Mouse (Mus musculus) stomach, embryonic 15.5 days (tissue): ENCODE data around the gene Tjap1. TPM values are rescaled to one million over a fixed set of nuclear protein-coding genes. Genes with fewer than 3 reads are reported as not detected.

ENCODE experiments used
- ATAC-seq: fragments of 200-750 bp; cut with Nextera tagmentation; 2 replicates; pipeline ENCODE4 v1.8.0; 2017; ENCODE audit warnings: low read depth, moderate number of reproducible peaks, moderate TSS enrichment; ENCODE audit not compliant: insufficient read depth, low FRiP score
- H3K27ac ChIP-seq: fragments of 300-500 bp; sonication (generic); 2 replicates; pipeline ENCODE4 v1.5.1; 2015; ENCODE audit warnings: mild to moderate bottlenecking, inconsistent platforms
- H3K27me3 ChIP-seq: fragments of 300-500 bp; sonication (generic); replicated peaks from 2 replicates; pipeline ENCODE4 v1.6.1; 2015; ENCODE audit warnings: inconsistent platforms
- H3K36me3 ChIP-seq: fragments of 300-500 bp; sonication (generic); 2 replicates; pipeline ENCODE4 v1.6.1; 2015; ENCODE audit warnings: inconsistent platforms
- H3K4me1 ChIP-seq: fragments of 300-500 bp; sonication (generic); 2 replicates; pipeline ENCODE4 v1.6.1; 2015; ENCODE audit warnings: inconsistent platforms
- H3K4me2 ChIP-seq: fragments of 300-500 bp; sonication (generic); 2 replicates; pipeline ENCODE4 v1.6.1; 2015; ENCODE audit warnings: mild to moderate bottlenecking, inconsistent platforms
- H3K4me3 ChIP-seq: fragments of 300-500 bp; sonication (generic); replicated peaks from 2 replicates; pipeline ENCODE4 v1.5.1; 2015; ENCODE audit warnings: inconsistent platforms
- H3K9ac ChIP-seq: fragments of 300-500 bp; sonication (generic); 2 replicates; pipeline ENCODE4 v1.6.1; 2015; ENCODE audit warnings: inconsistent platforms
- H3K9me3 ChIP-seq: fragments of 300-500 bp; sonication (generic); 2 replicates; pipeline ENCODE4 v1.6.1; 2016; ENCODE audit warnings: inconsistent platforms
- WGBS: fragments of 180-500 bp; shearing (Covaris S2); methylation state at CpG from one replicate; pipeline ENCODE4 v1.1.7; 2015; 5-methylcytosine and 5-hydroxymethylcytosine counted together
- microRNA counts: library from miRNA; unstranded; fragments of <30 nt; microRNA quantifications from one replicate; lab custom pipeline; 2016
- microRNA-seq: library from miRNA; unstranded; fragments of <30 nt; microRNA quantifications from one replicate; pipeline ENCODE4, GENCODE M21; 2016
- polyA plus RNA-seq: library from polyadenylated mRNA; unstranded; fragments of >200 nt; fragmentation: Nextera tagmentation; extraction: Ambion mirVana; gene quantifications from 2 replicates; pipeline ENCODE4 v1.2.1, GENCODE M21; 2015

Gene Tjap1
- polyA plus RNA-seq, 1 experiment from 2014 or later, result 37.2 TPM

- Histone ChIP-seq H3K4me3 (no peak overlapping the region), H3K27me3 (no peaks in the 10 kb centered on the region), H3K9ac (no peak overlapping the region), H3K36me3 (peaks cover 44% of the 10 kb centered on the region), H3K27ac (no peak overlapping the region), H3K9me3 (no peaks in the 10 kb centered on the region), H3K4me2 (no peak overlapping the region), H3K4me1 (no peaks in the 10 kb centered on the region)
- WGBS, result 83% methylated on average over 3 of the region's 3 CpGs
- ATAC-seq, result no peak
Measured at GRCm38 (mm10) chr17:46221601-46222000, 61.2 kb downstream of the Tjap1 start.

DNA sequence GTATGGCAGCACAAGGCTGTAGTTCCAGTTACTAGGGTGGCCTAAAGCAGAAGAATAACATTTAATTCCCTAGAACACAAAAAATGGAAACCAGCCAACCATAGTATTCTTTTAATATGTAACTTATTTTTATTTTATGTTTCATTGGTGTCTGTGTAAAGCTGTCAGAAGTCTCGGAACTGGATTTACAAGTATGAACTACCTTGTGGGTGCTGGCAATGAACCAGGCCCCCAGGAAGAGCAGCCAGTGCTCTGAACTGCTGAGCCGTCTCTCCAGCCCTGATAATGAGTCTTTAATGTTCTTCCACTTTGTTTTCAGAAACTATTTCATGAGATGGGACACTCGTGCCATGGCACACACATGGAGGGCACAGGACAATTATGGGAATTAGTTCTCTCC is 72.3 kb downstream of the Tjap1 start:
- 83% methylated on average over 3 of the region's 3 CpGs for WGBS
- Histone ChIP-seq H3K9ac (no peak overlapping the region), H3K36me3 (peaks cover 59% of the 10 kb centered on the region)

More for the DNA sequence above, 72.3 kb downstream of the Tjap1 start:
- H3K27me3 ChIP-seq, result no peaks in the 10 kb centered on the region
- no peak overlapping the region for H3K4me3 ChIP-seq
- no peaks in the 10 kb centered on the region for H3K9me3 ChIP-seq
- no peak for ATAC-seq
- no peak overlapping the region for H3K27ac ChIP-seq
- no peaks in the 10 kb centered on the region for H3K4me1 ChIP-seq
- no peak overlapping the region for H3K4me2 ChIP-seq

MicroRNA genes within 50 kb of the gene (microRNA counts, 519-probe panel; counts per million panel counts)
- microRNA mmu-miR-693-3p (lab: Ali Mortazavi, UCI), result not detected
- microRNA mmu-miR-693-5p (lab: Ali Mortazavi, UCI), result not detected

Small RNA genes lying within 50 kb of the gene (microRNA-seq; reads per million reads assigned to microRNA genes)
- 0.58 reads per million for gene Mir693

Other genes starting within 250 kb of the Tjap1 start
- gene Mrps18a, start 172.0 kb downstream of the Tjap1 start, polyA plus RNA-seq, result 128 and 137 TPM in 2 replicates
- 8.7 and 11.6 TPM in 2 replicates for gene Rsph9, start 138.8 kb downstream of the Tjap1 start, polyA plus RNA-seq
- 32.9 and 33.3 TPM in 2 replicates for gene Mad2l1bp, start 129.5 kb downstream of the Tjap1 start, polyA plus RNA-seq
- 34.7 and 35.8 TPM in 2 replicates for gene Gtpbp2, start 122.0 kb downstream of the Tjap1 start, polyA plus RNA-seq
- gene Polh, start 80.4 kb downstream of the Tjap1 start, polyA plus RNA-seq, result 15.3 and 15.4 TPM in 2 replicates
- gene Xpo5, start 80.2 kb downstream of the Tjap1 start, polyA plus RNA-seq, result 30.1 and 33.3 TPM in 2 replicates
- 77.4 and 79.8 TPM in 2 replicates for gene Polr1c, start 35.0 kb downstream of the Tjap1 start, polyA plus RNA-seq
- gene Yipf3, start 34.9 kb downstream of the Tjap1 start, polyA plus RNA-seq, result 98.2 and 104 TPM in 2 replicates
- gene Lrrc73, start 29.5 kb downstream of the Tjap1 start, polyA plus RNA-seq, result 0.58 and 1.1 TPM in 2 replicates
- 4.5 and 5.7 TPM in 2 replicates for gene Dlk2, start 14.4 kb upstream of the Tjap1 start, polyA plus RNA-seq
- 5.3 and 5.9 TPM in 2 replicates for gene Abcc10, start 45.3 kb upstream of the Tjap1 start, polyA plus RNA-seq
- 8.2 and 9.8 TPM in 2 replicates for gene Zfp318, start 100.7 kb upstream of the Tjap1 start, polyA plus RNA-seq
- gene Crip3, start 145.9 kb upstream of the Tjap1 start, polyA plus RNA-seq, result 1.3 and 1.9 TPM in 2 replicates
- not detected in 2 replicates for gene Slc22a7, start 155.4 kb upstream of the Tjap1 start, polyA plus RNA-seq
- 0.27 and 0.31 TPM in 2 replicates for gene Ttbk1, start 204.6 kb upstream of the Tjap1 start, polyA plus RNA-seq
- 47.7 and 49.7 TPM in 2 replicates for gene Dnph1, start 213.7 kb upstream of the Tjap1 start, polyA plus RNA-seq